Mouse (Mus musculus): Measurements from ENCODE around the gene Vamp3.

DNA sequence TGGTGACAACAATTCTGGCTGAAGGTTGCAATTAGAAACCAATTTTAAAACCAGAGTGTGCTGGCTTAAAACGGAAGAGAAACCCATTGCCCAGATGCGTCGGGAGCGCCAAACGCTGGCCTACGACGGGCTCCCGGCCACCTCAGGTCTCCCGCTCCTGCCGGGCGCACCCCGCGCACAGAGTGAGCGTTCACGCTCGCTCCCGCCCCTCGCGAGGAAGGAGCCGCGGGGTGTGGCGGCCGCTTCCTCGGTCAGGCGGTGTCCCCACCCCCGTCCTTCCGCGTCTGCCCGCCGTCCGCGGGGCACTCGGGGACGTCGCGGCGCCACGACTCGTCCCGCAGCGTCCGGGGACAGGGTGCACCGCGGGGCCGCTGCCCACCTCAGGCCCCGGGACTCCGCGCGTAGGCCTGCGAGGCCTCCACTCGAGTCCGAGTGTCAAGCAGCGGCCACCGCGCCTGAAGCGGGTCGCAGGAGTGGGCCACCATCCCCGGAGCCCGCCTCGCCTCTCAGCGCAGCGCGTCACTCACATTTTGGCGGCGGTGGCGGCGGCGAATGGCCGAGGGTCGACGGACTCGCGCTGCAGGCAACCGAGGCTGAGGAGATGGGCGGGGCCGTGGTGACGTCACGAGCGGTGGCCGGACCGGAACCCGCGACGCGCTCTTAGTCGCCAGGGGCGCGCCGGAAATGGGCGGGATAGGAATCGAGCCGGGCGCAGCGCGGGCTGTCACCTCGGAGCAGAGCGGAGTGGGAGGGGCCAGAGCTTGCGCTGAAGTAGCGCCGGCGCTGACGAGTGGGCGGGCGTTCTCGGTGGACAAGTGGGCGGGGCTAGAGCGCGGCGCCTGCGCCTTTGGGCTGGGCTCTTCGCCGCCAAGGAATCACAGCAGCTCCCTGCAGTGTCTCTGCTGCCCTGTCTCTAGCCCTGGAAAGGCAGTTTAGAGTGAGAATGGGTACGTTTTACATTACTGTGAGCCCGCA, at the start of gene Vamp3:
- no peak for TF ChIP-seq TAL1 (IDR thresholded peaks at IDR 0.05; ENCODE audit: low read length)
- TF ChIP-seq GATA1 (IDR thresholded peaks at IDR 0.05; ENCODE audit: low read length), result no peak
